Mouse (Mus musculus) cerebellum, adult 2 months (tissue): ENCODE measurements around the gene Apol8.

Source experiments
- CTCF ChIP-seq: fragments of 200-500 bp; IDR thresholded peaks from 2 replicates; pipeline ENCODE4 v1.5.1; 2011; ENCODE audit warnings: low read depth, mild to moderate bottlenecking, control low read depth, low read length, moderate library complexity, borderline replicate concordance; ENCODE audit not compliant: insufficient read depth
- POLR2A ChIP-seq: fragments of 200-500 bp; IDR thresholded peaks from 2 replicates; pipeline ENCODE4 v1.6.1; 2011; ENCODE audit warnings: low read length, control low read depth, borderline replicate concordance; ENCODE audit not compliant: insufficient read depth

DNA sequence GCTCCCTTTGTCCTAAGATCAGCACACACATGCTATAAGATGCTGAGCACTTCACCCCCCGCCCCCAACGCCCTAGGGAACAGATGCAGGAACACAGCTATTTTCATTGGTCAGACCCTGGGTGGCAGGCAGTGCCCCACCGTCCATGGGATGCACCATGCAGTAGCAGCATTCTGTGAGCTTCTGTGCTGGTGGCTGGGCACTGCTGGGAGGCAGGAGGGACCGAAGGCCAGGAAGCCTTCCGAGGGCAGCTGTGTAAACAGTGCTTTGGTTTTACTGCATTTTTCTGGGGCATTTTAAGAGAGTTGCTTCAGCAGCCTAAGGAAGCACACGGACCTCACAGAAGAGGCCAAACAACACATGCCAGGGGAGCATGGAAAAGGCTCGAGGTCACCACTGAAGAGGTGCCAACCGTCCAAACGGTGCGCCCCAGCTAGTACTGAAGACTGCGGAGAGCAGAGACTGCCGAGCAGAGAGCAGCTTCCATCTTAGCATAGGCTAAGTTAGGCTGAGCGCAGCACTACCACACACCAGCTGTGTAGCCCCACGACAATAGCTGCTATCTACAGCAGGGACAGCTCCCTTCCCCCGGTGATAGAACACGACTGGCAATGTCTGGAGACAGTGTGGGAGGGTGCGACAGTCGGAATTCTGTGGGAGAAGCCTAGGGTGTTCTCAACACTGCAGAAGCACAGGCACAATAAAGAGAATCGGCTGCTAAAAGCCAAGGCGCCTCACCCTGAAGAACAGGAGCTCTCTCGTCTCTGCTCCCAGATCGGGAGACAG, 27.4 kb upstream of the Apol8 start:
- TF ChIP-seq CTCF: no peak
- no peak for TF ChIP-seq POLR2A
